Mouse (Mus musculus): ENCODE measurements at regions not wholly inside any gene's neighbourhood (a gene's known extent, or its start where the extent isn't known, plus 50 kb on each side); places are given as distances from the start of the nearest gene placed in this dataset.

- Histone ChIP-seq H3K4me3 (ENCODE audit: low read depth, low read length) (no peak overlapping the region), H3K9me3 (ENCODE audit: control insufficient read depth, low read length) (no peaks in the 10 kb centered on the region), H3K4me2 (no peak overlapping the region), H3K4me1 (replicated peaks; ENCODE audit: control insufficient read depth, insufficient read depth, low read length) (no peaks in the 10 kb centered on the region), H3K27ac (ENCODE audit: low read depth, low read length) (no peak overlapping the region), H3K27me3 (replicated peaks; ENCODE audit: control insufficient read depth, insufficient read depth, low read length) (no peaks in the 10 kb centered on the region), H3K9ac (ENCODE audit: low read depth, low read length) (no peak overlapping the region), H3K36me3 (ENCODE audit: control insufficient read depth, insufficient read depth, low read length) (no peaks in the 10 kb centered on the region)
- ATAC-seq (replicated peaks; ENCODE audit: low FRiP score) = no peak
- no peak for DNase-seq (ENCODE audit: low spot score)
- 75% methylated on average over 14 of the region's 14 CpGs for WGBS
Observed at GRCm38 (mm10) chr11:64895804-64896466, 82.9 kb upstream of the Elac2 start.

- no peak overlapping the region for H3K9ac ChIP-seq (ENCODE audit: low read depth, low read length)
- DNase-seq (ENCODE audit: low spot score) (peak; percentile 58), ATAC-seq (replicated peaks; ENCODE audit: low FRiP score) (peak; percentile 29; the same call in 1 of the 2 replicates)
- no peak overlapping the region for H3K4me3 ChIP-seq (ENCODE audit: low read depth, low read length)
- H3K36me3 ChIP-seq (ENCODE audit: control insufficient read depth, insufficient read depth, low read length) = no peaks in the 10 kb centered on the region
- H3K4me1 ChIP-seq (replicated peaks; ENCODE audit: control insufficient read depth, insufficient read depth, low read length) = no peaks in the 10 kb centered on the region
- H3K9me3 ChIP-seq (ENCODE audit: control insufficient read depth, low read length) = no peaks in the 10 kb centered on the region
- WGBS = 26% methylated on average over 17 of the region's 17 CpGs
- H3K27ac ChIP-seq (ENCODE audit: low read depth, low read length) = no peak overlapping the region
- no peaks in the 10 kb centered on the region for H3K27me3 ChIP-seq (replicated peaks; ENCODE audit: control insufficient read depth, insufficient read depth, low read length)
- H3K4me2 ChIP-seq = no peak overlapping the region
Observed at GRCm38 (mm10) chr11:64898758-64899586, 79.9 kb upstream of the Elac2 start.

- ATAC-seq (replicated peaks; ENCODE audit: low FRiP score) (no peak), DNase-seq (ENCODE audit: low spot score) (no peak)
- Histone ChIP-seq H3K9ac (ENCODE audit: low read depth, low read length) (no peak overlapping the region), H3K4me1 (replicated peaks; ENCODE audit: control insufficient read depth, insufficient read depth, low read length) (no peaks in the 10 kb centered on the region), H3K4me3 (ENCODE audit: low read depth, low read length) (no peak overlapping the region), H3K36me3 (ENCODE audit: control insufficient read depth, insufficient read depth, low read length) (no peaks in the 10 kb centered on the region), H3K27ac (ENCODE audit: low read depth, low read length) (no peak overlapping the region), H3K27me3 (replicated peaks; ENCODE audit: control insufficient read depth, insufficient read depth, low read length) (no peaks in the 10 kb centered on the region), H3K4me2 (no peak overlapping the region), H3K9me3 (ENCODE audit: control insufficient read depth, low read length) (no peaks in the 10 kb centered on the region)
- 63% methylated on average over 15 of the region's 15 CpGs for WGBS
Observed at GRCm38 (mm10) chr11:64899587-64900278, 79.1 kb upstream of the Elac2 start.

- no peak overlapping the region for H3K9ac ChIP-seq (ENCODE audit: low read depth, low read length)
- H3K4me2 ChIP-seq = no peak overlapping the region
- no peaks in the 10 kb centered on the region for H3K27me3 ChIP-seq (replicated peaks; ENCODE audit: control insufficient read depth, insufficient read depth, low read length)
- H3K27ac ChIP-seq (ENCODE audit: low read depth, low read length) = no peak overlapping the region
- no peak for ATAC-seq (replicated peaks; ENCODE audit: low FRiP score)
- H3K4me3 ChIP-seq (ENCODE audit: low read depth, low read length) = no peak overlapping the region
- no peaks in the 10 kb centered on the region for H3K4me1 ChIP-seq (replicated peaks; ENCODE audit: control insufficient read depth, insufficient read depth, low read length)
- H3K36me3 ChIP-seq (ENCODE audit: control insufficient read depth, insufficient read depth, low read length) = no peaks in the 10 kb centered on the region
- 56% methylated on average over 8 of the region's 8 CpGs for WGBS
- no peak for DNase-seq (ENCODE audit: low spot score)
- H3K9me3 ChIP-seq (ENCODE audit: control insufficient read depth, low read length) = no peaks in the 10 kb centered on the region
Observed at GRCm38 (mm10) chr11:64916783-64917182, 62.1 kb upstream of the Elac2 start.

- H3K9ac ChIP-seq (ENCODE audit: low read depth, low read length) = no peak overlapping the region
- no peak overlapping the region for H3K27ac ChIP-seq (ENCODE audit: low read depth, low read length)
- H3K36me3 ChIP-seq (ENCODE audit: control insufficient read depth, insufficient read depth, low read length) = no peaks in the 10 kb centered on the region
- ATAC-seq (replicated peaks; ENCODE audit: low FRiP score) (no peak), DNase-seq (ENCODE audit: low spot score) (no peak)
- 79% methylated on average over 4 of the region's 4 CpGs for WGBS
- H3K4me1 ChIP-seq (replicated peaks; ENCODE audit: control insufficient read depth, insufficient read depth, low read length) = no peaks in the 10 kb centered on the region
- H3K9me3 ChIP-seq (ENCODE audit: control insufficient read depth, low read length) = no peaks in the 10 kb centered on the region
- no peaks in the 10 kb centered on the region for H3K27me3 ChIP-seq (replicated peaks; ENCODE audit: control insufficient read depth, insufficient read depth, low read length)
- H3K4me3 ChIP-seq (ENCODE audit: low read depth, low read length) = no peak overlapping the region
- H3K4me2 ChIP-seq = no peak overlapping the region
Observed at GRCm38 (mm10) chr11:64917301-64917700, 61.5 kb upstream of the Elac2 start.

GRCm38 (mm10) chr11:64924989-64925388 is 53.8 kb upstream of the Elac2 start:
- Histone ChIP-seq H3K27ac (ENCODE audit: low read depth, low read length) (no peak overlapping the region), H3K9ac (ENCODE audit: low read depth, low read length) (no peak overlapping the region), H3K9me3 (ENCODE audit: control insufficient read depth, low read length) (no peaks in the 10 kb centered on the region), H3K4me1 (replicated peaks; ENCODE audit: control insufficient read depth, insufficient read depth, low read length) (0 out of 2 replicates have a peak, but pooled peaks cover under 1% of the 10 kb centered on the region), H3K4me3 (ENCODE audit: low read depth, low read length) (no peak overlapping the region), H3K27me3 (replicated peaks; ENCODE audit: control insufficient read depth, insufficient read depth, low read length) (no peaks in the 10 kb centered on the region), H3K4me2 (no peak overlapping the region), H3K36me3 (ENCODE audit: control insufficient read depth, insufficient read depth, low read length) (no peaks in the 10 kb centered on the region)
- 63% methylated on average over 2 of the region's 2 CpGs for WGBS
- no peak for ATAC-seq (replicated peaks; ENCODE audit: low FRiP score)
- DNase-seq (ENCODE audit: low spot score) = no peak

- Histone ChIP-seq H3K27ac (ENCODE audit: low read depth, low read length) (no peak overlapping the region), H3K4me3 (ENCODE audit: low read depth, low read length) (no peak overlapping the region), H3K9me3 (ENCODE audit: control insufficient read depth, low read length) (no peaks in the 10 kb centered on the region), H3K4me2 (no peak overlapping the region), H3K27me3 (replicated peaks; ENCODE audit: control insufficient read depth, insufficient read depth, low read length) (no peaks in the 10 kb centered on the region), H3K4me1 (replicated peaks; ENCODE audit: control insufficient read depth, insufficient read depth, low read length) (peaks cover 8% of the 10 kb centered on the region), H3K36me3 (ENCODE audit: control insufficient read depth, insufficient read depth, low read length) (no peaks in the 10 kb centered on the region), H3K9ac (ENCODE audit: low read depth, low read length) (no peak overlapping the region)
- WGBS = 60% methylated on average over 1 of the region's 1 CpGs
- ATAC-seq (replicated peaks; ENCODE audit: low FRiP score) (no peak), DNase-seq (ENCODE audit: low spot score) (no peak)
Observed at GRCm38 (mm10) chr11:64925970-64926369, 52.9 kb upstream of the Elac2 start.
